Mouse (Mus musculus) brown adipose tissue, adult 24 weeks (tissue): ENCODE results near the gene Rerg. TPM values are rescaled to one million over a fixed set of nuclear protein-coding genes. Genes with fewer than 3 reads are reported as not detected.

ENCODE experiments used
- H3K27ac ChIP-seq: fragments of 200-500 bp; replicated peaks from 2 replicates; pipeline ENCODE4 v1.5.1; 2012; ENCODE audit warnings: low read depth, mild to moderate bottlenecking, low read length
- H3K4me1 ChIP-seq: fragments of 200-500 bp; 2 replicates; pipeline ENCODE4 v1.6.1; 2012; ENCODE audit warnings: low read length, mixed read lengths; ENCODE audit not compliant: control insufficient read depth, insufficient read depth, insufficient read length
- H3K4me3 ChIP-seq: fragments of 200-500 bp; 2 replicates; pipeline ENCODE4 v1.5.1; 2012; ENCODE audit warnings: low read depth, mild to moderate bottlenecking, low read length, moderate library complexity; ENCODE audit not compliant: insufficient read depth
- polyA plus RNA-seq: library from polyadenylated mRNA; stranded (reverse); fragments of >200 nt; gene quantifications from 2 replicates; pipeline ENCODE4 v1.2.4, GENCODE M21; 2012; ENCODE audit not compliant: missing spikeins, insufficient read depth, insufficient read length

Rerg gene
- polyA plus RNA-seq, 1 experiment: not detected

GRCm38 (mm10) chr6:137088469-137088868 lies 81.8 kb downstream of the Rerg start:
- Histone ChIP-seq H3K4me1 (no peaks in the 10 kb centered on the region), H3K4me3 (no peak overlapping the region)

GRCm38 (mm10) chr6:137087956-137088355 lies 82.3 kb downstream of the Rerg start:
- Histone ChIP-seq H3K27ac (no peak overlapping the region), H3K4me3 (no peak overlapping the region), H3K4me1 (no peaks in the 10 kb centered on the region)

More at GRCm38 (mm10) chr6:137088469-137088868, 81.8 kb downstream of the Rerg start:
- no peak overlapping the region for H3K27ac ChIP-seq

GRCm38 (mm10) chr6:137087470-137087869 lies 82.8 kb downstream of the Rerg start:
- H3K4me1 ChIP-seq: no peaks in the 10 kb centered on the region
- H3K27ac ChIP-seq: no peak overlapping the region
- no peak overlapping the region for H3K4me3 ChIP-seq

GRCm38 (mm10) chr6:137079701-137080100 lies 90.6 kb downstream of the Rerg start:
- Histone ChIP-seq H3K4me1 (no peaks in the 10 kb centered on the region), H3K27ac (no peak overlapping the region), H3K4me3 (no peak overlapping the region)

- Histone ChIP-seq H3K27ac (no peak overlapping the region), H3K4me3 (no peak overlapping the region), H3K4me1 (no peaks in the 10 kb centered on the region)
Observed at GRCm38 (mm10) chr6:137076731-137077130, 93.6 kb downstream of the Rerg start.

GRCm38 (mm10) chr6:137076225-137076624 lies 94.1 kb downstream of the Rerg start:
- H3K27ac ChIP-seq: no peak overlapping the region
- no peak overlapping the region for H3K4me3 ChIP-seq
- no peaks in the 10 kb centered on the region for H3K4me1 ChIP-seq

GRCm38 (mm10) chr6:137072256-137072655 lies 98.0 kb downstream of the Rerg start:
- Histone ChIP-seq H3K4me3 (no peak overlapping the region), H3K27ac (no peak overlapping the region), H3K4me1 (no peaks in the 10 kb centered on the region)

- no peaks in the 10 kb centered on the region for H3K4me1 ChIP-seq
- H3K4me3 ChIP-seq: no peak overlapping the region
- H3K27ac ChIP-seq: no peak overlapping the region
Observed at GRCm38 (mm10) chr6:137071466-137071865, 98.8 kb downstream of the Rerg start.

- H3K27ac ChIP-seq: no peak overlapping the region
- no peak overlapping the region for H3K4me3 ChIP-seq
- H3K4me1 ChIP-seq: no peaks in the 10 kb centered on the region; the same call in 1 of the 2 replicates
Observed at GRCm38 (mm10) chr6:137065506-137065905, 104.8 kb downstream of the Rerg start.

GRCm38 (mm10) chr6:137064786-137065185 lies 105.5 kb downstream of the Rerg start:
- Histone ChIP-seq H3K4me3 (no peak overlapping the region), H3K27ac (no peak overlapping the region), H3K4me1 (no peaks in the 10 kb centered on the region; the same call in 1 of the 2 replicates)

GRCm38 (mm10) chr6:137063239-137063940 lies 106.9 kb downstream of the Rerg start:
- H3K4me3 ChIP-seq: no peak overlapping the region
- no peak overlapping the region for H3K27ac ChIP-seq
- no peaks in the 10 kb centered on the region; the same call in 1 of the 2 replicates for H3K4me1 ChIP-seq

- Histone ChIP-seq H3K4me3 (no peak overlapping the region), H3K27ac (no peak overlapping the region), H3K4me1 (no peaks in the 10 kb centered on the region; the same call in 1 of the 2 replicates)
Observed at GRCm38 (mm10) chr6:137061880-137062531, 108.3 kb downstream of the Rerg start.

- no peaks in the 10 kb centered on the region for H3K4me1 ChIP-seq
- H3K4me3 ChIP-seq: no peak overlapping the region
- no peak overlapping the region for H3K27ac ChIP-seq
Observed at GRCm38 (mm10) chr6:137060595-137060994, 109.7 kb downstream of the Rerg start.

GRCm38 (mm10) chr6:137058257-137058656 lies 112.0 kb downstream of the Rerg start:
- Histone ChIP-seq H3K4me1 (no peaks in the 10 kb centered on the region), H3K27ac (no peak overlapping the region), H3K4me3 (no peak overlapping the region)

- Histone ChIP-seq H3K4me1 (no peaks in the 10 kb centered on the region), H3K27ac (no peak overlapping the region)
Observed at GRCm38 (mm10) chr6:137054073-137054472, 116.2 kb downstream of the Rerg start.

GRCm38 (mm10) chr6:137053464-137053863 lies 116.8 kb downstream of the Rerg start:
- Histone ChIP-seq H3K27ac (no peak overlapping the region), H3K4me1 (no peaks in the 10 kb centered on the region), H3K4me3 (no peak overlapping the region)

More at GRCm38 (mm10) chr6:137054073-137054472, 116.2 kb downstream of the Rerg start:
- H3K4me3 ChIP-seq: no peak overlapping the region
